Mouse (Mus musculus) effector memory CD4-positive, alpha-beta T cell, adult 7 months (primary cell): Measurements from ENCODE around the gene Amfr. TPM values are rescaled to one million over a fixed set of nuclear protein-coding genes. Genes with fewer than 3 reads are reported as not detected.

Experiments used
- polyA plus RNA-seq: library from polyadenylated mRNA; unstranded; fragments of 100-300 nt; shearing (Covaris generic); gene quantifications from one replicate; pipeline ENCODE4 v1.2.1, GENCODE M21; 2017

Amfr gene
- 146 TPM for polyA plus RNA-seq

DNA sequence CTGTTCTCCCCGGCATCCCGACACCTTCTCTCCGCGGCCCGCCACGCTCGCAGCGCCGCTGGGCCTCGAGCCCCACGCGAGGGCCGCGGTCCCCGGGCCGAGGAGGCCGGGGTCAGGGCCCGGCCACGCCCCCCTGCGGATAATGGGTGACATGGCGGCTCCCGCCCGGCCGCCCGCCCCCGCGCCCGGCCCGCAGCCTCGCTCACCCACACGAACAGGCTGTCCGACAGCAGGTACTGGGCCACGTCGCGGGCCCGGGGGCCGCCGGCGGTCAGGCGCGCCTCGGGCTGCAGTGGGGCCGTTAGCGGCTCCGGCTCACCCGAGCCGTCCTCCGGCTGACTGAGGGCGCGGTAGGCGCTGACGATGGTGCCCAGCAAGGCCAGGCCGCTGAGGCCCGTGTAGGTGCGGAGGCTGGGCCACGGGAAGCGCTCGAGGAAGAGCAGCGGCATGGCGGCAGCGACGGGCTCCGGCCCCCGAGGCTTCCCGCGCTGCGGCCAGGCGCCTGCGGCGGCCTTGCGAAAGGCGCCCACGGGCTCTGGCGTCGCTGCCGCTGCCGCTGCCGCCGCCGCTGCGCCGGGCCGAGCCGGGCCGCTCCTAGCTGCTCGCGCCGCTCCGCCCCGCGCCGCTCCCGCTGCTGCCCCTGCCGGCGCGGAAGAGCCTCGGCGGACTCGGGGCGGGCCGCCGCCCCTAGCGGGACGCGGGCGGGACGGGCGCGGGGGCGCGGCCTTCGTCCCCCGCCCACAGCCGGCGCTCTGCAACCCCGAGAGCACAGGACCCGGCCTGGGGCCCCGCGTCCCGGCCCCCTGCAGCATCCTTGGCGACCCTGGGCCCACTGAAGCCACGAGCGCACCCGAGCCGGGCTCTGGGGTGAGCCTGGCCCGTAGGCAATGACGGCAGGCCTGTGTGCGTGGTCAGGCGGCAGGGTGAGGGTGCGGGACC is at the start of gene Amfr:
TSS of gene Amfr (minus strand) at position 830 of the 939 bp plus-strand sequence.

GRCm38 (mm10) chr8:94036944-94037524 is 24.4 kb upstream of the Amfr start, which contains the start of the genes Nudt21 and Ogfod1:
TSS of gene Nudt21 (minus strand) at chr8:94037031.
TSS of gene Ogfod1 (plus strand) at chr8:94037198.

Other genes with a start within 250 kb of the Amfr start
- 1.2 TPM for gene Gnao1, start 202.9 kb downstream of the Amfr start, polyA plus RNA-seq
- gene Nudt21, start 24.2 kb upstream of the Amfr start, polyA plus RNA-seq, result 125 TPM
- 12.9 TPM for gene Ogfod1, start 24.4 kb upstream of the Amfr start, polyA plus RNA-seq
- 8.4 TPM for gene Bbs2, start 86.1 kb upstream of the Amfr start, polyA plus RNA-seq
- not detected for gene Mt4, start 124.4 kb upstream of the Amfr start, polyA plus RNA-seq
- gene Mt3, start 139.8 kb upstream of the Amfr start, polyA plus RNA-seq, result 2.0 TPM
- gene Mt2, start 159.8 kb upstream of the Amfr start, polyA plus RNA-seq, result 8.0 TPM
- gene Mt1, start 166.2 kb upstream of the Amfr start, polyA plus RNA-seq, result 59.8 TPM
- 37.0 TPM for gene Nup93, start 201.7 kb upstream of the Amfr start, polyA plus RNA-seq